Mouse (Mus musculus) 3134 (cell line): ENCODE results near the gene Mtfp1.

Experiments used
- DNase-seq: peaks from one replicate; pipeline ENCODE4 v3.0.0-alpha.2; 2011; ENCODE audit warnings: low spot score; ENCODE audit not compliant: insufficient read length; ENCODE audit errors: extremely low read depth

Mtfp1 gene

DNA sequence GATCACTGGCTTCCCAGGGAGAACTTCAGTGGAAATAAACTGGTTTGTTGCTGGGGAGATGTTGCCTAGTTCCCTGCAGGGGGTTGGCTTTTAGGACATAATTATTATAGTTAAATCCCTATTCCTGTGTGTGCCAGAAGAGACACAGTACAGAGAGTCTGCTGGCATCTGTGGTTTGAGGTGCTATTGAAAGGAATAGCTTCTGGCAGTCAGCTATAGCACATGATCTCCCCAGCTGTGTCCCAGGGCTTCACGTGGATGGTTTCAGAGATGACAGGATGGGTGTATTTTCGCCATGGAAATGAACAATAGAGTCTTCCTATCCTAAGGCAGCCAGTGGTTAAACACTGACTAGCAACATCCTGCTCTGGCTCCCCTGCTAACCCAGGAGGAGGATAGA, 8.0 kb downstream of the Mtfp1 start:
- DNase-seq, result no peak

DNA sequence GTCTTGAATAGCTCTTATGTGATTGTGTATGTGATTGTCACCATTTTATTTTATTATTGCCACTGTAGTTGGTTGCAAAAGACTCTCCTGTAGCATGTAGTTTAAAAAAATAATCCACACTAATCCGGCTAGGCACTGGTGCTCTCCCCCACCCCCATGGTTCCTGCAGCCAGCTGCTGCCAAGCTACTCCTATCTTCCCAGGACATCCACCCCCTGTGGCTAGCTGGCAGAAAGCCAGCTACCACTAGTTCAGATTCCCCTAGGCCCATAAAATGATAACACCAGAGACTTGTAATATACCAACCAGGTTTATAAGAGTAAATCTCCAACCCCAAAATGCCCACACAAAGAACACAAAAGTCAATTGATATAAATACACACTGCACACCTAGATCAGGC, 9.0 kb downstream of the Mtfp1 start:
- DNase-seq, result no peak

DNA sequence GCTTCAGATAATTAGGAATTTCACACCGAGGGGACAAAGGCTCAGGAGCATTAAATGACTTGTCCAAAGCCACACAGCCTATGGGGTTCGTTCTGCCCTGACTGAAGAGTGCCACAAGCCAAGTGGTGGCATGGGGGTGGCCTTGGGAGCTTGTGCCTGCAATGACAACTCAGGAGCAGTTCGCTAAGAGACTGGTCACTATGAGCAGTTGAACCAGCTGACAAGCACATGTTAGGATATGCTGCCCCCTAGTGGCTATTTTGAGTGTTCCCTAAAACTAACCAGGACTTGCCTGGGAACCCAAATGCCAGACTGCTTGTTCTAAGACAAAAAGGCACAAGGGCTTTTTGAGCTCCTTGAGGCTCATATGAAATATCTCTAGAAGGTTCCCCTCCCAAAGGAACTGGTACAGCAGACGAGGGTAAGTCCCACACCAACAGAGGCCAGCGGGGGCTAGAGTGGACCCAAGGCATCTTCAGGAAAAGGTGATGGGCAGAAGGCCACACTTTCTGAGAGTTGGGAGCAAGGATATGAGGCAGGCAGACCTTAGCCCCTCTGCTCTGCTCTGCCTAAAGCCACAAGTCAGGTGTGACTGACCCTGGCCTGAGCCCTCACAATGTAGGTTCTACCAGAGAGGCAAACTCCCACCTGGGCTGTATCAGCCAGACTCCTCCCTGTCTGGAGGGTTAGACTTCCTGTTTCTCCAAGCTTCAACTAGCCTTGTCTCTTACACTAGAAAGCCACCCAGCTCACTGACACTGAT, 11.7 kb downstream of the Mtfp1 start:
- peak; percentile 28 for DNase-seq

DNA sequence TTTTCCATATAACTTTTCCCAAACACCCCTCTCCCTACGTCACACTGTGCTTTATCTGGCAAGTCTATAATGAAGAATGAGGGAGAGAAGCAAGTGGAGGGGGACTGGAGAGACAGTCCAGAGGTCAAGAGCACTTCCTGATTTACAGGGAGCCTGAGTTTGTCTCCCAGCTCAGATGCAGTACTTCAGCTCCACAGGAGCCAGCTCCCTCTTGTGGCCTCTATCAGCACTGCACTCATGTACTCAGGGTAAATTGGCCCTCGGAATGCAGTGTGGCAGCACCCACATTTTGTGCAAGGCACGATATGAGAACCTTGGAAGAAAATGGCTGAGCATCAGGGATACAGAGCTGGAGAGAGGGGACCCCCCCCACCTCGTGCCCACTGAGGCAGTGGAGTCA, 15.0 kb downstream of the Mtfp1 start:
- DNase-seq, result peak; percentile 24

DNA sequence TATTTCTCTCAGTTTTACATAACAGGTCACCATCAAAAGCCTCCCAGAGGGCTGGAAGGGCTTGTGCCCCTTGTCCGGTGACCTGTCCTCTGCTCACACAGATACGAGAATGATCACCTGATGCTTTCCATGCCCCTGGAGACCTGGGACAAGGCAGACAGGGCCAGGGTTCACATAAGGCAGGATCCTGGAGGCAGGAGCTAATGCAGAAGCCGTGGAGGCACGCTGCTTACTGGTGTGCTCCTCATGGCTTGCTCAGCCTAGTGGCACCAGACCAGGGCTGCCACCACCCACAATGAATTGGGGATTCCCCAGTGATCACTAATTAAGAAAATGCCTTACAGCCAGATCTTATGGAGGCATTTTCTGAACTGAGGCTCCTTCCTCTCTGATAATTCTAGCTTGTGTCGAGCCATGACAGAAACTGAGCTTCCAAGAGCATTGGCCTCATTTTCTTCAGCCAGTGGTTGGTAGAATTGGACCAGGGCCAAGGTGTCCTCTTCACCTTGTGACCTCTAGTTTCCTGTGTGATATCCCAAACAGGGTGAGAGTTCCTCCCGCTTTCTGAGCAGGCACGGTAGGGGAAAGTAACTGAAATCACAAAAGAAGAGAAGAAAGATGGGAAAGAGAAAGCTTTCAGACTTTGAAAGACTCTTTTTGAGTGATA, 16.8 kb downstream of the Mtfp1 start:
- no peak for DNase-seq

DNA sequence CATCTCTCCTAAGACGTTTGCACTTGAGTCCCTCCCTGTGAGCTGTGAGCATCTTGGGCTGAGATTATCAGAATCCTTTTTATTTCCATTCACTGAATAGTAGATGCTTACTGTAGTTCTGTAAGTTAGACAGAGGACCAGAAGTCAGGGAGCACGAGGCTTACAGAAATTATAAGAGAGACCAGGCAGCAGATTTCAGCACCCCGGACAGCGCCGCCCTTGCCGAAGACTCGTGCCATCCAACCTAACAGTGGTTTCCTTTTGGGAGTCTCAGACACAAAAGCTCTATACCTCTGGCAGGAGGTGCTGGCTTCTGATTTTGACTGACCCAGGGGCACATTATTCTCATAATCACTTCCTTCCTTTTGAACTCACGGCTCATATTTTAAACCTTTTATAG, 18.6 kb downstream of the Mtfp1 start:
- DNase-seq, result peak; percentile 18

DNA sequence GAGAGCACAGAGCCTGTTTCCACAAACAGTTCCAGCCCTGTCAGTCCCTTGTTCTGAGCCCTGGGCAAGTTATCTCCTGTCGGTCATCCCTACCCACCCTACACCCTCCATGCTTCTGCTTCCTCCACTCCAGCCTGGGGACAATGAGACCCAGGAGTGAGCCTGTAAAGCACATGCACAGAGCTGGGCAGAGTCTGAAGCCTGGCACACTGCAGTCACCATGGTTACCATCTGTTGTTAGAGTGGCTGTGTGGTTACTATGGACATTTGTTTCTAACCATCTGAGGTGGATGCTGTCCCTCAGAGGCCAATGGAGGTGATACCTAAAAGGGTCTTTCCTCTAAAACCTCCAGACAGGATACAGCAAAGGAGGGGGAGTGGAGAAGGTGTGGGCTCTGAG, 25.6 kb downstream of the Mtfp1 start:
- DNase-seq, result no peak

DNA sequence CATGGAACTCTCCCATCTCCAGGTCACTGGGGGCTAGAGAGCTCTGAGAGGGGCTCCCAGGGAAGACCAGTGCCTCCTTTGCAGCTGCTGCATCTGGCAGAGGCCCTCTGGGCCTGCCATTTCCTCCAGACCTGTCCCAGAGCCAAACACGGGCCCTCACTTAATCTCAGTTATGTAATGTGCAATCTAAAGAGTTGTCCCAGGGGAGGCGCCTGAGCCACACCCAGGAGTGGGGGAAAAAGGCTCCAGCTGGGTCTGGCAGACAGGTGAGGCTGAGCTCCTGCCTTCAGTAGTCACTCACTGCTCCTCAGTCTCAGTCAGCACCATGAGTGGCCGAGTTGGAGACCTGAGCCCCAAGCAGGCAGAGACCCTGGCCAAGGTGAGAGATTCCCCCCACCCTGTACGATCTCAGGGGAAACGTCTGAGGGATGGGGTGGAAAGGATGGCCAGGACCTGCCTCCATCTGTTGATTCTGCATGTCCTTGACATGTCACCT, 30.6 kb downstream of the Mtfp1 start, which contains the start of gene Sec14l3:
TSS of gene Sec14l3 (plus strand) at position 215 of the 496 bp plus-strand sequence.
- DNase-seq, result no peak

DNA sequence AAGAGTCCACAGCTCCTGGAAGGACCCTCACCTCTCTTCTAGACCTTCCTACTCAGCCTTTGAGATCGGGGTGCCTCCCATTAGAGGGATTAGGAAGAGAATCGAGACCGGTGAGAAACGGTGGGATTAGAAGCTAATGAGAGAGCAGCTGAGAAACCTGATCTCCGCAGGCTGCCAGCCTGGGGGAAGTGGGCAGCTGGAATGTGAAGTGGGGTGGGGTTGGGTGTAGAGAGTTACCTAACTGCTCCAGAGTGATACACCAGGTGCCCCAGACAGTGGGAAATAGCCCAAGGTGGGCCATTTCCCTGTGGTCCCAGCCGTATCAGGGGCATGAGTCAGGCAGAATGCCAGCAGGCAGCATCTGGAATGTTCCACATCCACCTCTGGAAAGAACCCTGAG, 32.3 kb downstream of the Mtfp1 start:
- no peak for DNase-seq

DNA sequence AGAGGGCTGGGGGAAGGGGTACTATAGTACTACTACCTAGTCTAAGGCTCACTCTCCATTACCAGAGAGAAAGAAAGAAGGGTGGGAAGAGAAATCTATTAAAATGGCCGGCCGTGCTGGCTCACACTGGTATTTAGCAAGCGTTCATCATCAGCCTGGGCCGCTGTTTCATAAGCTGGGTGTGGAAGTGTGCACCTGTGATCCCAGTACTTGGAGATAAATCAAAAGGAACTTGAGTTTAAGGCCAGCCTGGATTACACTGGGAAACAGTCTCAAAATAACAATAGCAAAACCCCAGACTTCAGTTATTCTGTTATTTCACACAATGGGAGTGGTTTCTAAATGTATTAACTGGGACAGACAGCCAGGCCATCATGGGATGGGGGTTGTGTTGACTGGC, 32.7 kb downstream of the Mtfp1 start:
- no peak for DNase-seq

DNA sequence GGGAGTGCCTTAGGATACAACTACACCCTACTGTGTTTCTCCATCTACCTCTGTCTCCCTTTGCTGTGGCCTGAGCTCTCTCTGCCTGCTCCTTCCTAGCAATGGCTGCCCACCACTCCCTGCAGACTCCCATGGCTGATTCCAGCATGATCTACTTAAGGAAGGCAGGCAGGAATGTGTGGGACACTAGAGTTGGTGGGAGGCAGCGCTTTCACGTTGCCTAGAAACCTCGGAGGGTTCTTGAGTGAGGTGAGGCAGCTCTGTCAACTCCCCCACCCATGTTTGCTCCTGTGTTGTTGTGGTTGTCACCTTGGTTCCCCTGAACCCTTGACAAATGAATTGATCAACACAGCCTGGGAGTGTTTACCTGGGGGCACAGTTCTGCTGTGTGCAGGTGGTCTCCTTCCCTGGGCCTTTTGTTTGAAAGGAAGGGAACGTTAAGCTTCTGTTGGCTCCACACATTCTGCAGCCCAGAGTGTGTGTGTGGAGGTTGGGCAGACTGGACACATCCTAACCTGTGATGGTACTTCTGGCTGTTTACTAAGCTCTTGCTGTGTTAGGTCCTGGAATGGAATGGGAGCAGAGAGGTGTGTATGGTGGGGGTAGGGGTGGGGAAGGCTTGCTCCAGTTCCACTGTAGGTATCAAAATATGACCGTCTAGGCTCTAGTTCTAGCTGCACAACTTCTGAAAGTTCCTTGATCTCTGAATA, 34.2 kb downstream of the Mtfp1 start:
- DNase-seq, result no peak

DNA sequence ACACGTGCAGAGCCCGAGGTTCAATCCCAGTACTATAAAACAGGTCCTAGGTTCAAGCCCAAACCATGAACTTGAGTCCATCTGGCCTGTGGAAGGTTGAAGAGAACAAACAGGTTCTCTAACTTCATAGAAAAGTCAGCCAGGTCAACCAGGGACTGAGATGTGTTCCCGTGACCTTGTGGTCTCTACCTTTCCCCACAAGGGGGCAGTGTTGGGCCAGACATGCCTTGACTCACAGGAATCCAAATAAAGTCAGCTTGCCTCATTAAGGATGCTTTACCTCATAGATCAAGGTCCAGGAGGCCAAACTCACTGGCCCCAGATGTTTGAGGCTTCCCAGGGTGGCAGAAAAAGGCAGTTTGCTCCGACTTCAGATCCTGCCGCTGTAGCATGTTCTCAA, 41.7 kb downstream of the Mtfp1 start:
- peak; percentile 36 for DNase-seq

DNA sequence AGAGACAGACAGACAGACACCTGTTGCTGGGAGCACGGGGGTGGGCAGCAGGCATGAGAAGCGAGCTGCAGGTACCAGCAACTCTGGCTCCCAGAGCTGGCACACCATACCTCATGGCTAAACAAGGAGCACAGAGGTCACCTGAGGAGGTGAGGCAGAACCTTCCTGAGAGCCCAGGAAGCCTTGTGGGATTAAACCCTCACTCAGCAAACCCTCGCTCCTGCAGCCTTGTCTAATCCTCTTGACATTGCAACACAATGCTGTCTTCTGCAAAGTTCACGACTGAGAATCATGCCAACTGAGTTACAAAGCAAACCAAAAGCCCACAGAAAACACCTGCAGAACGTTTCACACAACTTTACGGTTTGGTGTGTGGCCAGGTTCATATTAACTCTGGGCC, 46.8 kb downstream of the Mtfp1 start:
- no peak for DNase-seq

DNA sequence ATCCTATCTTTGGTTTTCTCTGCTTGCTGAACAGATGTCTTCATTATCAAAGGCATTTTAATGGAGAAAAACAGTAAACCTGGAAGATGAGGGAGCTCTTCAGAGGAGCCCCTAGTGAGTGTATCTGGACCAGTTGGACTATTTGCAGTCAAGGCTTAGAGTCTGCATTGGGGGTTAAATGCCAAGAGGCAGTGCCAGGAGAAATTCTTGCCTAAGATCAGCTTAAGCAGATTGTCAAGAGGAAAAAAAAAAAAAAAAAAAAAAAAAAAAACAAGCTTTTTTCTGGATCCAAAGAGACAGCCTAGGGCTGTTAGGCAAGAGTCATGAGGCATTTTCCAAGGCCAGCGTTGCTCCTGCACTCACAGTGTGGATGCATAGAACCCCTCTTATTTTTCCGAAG, 47.5 kb downstream of the Mtfp1 start:
- no peak for DNase-seq

DNA sequence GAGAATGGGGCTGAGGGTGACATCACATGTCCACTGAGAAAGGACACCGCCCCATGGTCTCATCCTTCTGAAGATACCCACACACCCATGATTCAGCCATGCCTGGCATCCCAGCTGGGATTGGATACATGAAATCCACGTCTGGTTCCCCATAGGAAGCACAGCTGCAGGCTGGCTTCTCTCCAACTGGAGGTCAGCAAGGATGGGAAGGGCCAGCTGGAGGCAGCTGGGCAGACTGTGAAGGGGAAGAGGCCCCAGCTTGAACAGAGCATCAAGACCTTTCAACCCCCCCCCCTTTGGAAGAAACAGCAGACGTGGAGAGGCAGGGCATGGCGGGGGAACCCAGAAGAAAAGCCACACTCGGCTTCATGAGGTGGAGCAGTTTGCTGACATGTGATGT, 48.7 kb downstream of the Mtfp1 start:
- DNase-seq, result no peak

DNA sequence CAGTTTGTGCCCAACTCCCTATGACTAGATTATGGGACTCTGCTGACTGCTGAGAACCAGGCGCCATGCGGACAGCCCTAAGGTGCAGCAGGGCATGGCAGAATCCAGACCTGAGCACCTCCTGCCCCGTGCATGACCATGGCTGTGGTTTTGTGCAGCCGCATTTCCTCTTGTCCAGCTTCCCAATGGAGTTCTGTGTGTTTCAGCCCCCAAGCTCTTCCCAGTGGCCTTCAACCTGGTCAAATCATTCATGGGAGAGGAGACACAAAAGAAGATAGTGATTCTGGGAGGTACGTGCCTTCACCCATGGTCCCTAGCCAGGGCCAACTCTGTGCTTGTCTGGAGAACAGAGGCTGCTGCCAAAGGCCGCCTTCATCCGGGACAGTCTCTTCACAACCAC, 52.2 kb downstream of the Mtfp1 start:
- no peak for DNase-seq
